Mouse (Mus musculus): Measurements from ENCODE around the gene Ncf1. TPM values are rescaled to one million over a fixed set of nuclear protein-coding genes. Genes with fewer than 3 reads are reported as not detected.

Ncf1 gene
- total RNA-seq, 1 experiment from 2014 or later: 3.9 TPM

DNA sequence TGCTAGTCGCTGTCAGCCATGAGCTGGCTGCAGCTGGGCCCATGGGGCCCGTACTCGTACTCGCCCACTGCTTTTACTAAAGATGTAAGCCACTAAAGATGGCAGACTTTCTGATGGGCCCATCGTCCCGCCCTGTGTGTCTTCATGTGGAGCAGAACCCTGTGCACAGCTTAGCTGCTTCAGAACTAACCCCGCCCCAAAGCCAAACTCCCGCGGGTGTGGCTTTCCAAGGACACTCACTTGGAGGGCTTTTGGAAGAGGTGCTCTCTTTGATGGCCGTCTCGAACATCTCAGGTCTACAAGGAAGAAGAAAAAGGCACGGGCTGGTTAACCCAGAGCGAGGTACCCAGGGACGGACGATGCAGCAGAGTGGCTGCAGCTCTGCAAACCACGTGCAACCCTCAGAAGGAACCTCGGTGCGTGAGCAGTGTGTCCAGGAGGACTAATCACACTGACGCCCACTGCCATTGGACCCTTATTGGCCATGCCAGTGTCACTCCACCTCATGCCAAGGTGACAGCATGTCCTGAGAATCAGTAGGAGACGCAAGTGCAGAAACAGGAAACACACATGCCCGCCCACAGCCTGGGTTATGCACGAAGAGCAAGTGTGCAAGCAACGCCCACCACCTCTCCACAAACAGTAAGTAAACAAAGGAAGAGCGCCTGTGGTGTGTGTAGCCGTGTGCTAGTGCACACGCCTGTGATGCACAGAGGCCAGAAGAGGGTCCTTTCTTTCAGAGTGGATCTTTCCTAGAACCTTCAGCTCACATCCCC is 14.4 kb upstream of the Ncf1 start:
- DNase-seq: no peak

DNA sequence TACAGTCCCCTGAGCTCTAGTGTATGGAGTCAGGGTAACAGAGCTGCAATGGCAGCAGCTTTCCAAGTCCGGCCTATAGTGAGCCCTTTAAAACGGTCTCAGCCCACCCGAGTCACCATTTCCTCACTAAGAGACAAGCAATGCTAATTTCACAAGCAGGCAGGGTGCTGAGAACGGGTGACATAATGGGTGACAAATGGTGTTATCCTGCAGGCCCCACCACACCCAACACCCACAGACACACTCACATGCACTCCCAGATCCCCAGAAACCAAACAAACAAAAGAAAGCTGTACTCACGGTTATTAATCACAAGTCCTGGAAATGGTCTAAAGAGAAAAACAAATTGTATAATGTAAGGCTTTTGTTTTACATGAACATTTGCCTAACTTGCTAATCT is 12.4 kb upstream of the Ncf1 start:
- no peak for DNase-seq

DNA sequence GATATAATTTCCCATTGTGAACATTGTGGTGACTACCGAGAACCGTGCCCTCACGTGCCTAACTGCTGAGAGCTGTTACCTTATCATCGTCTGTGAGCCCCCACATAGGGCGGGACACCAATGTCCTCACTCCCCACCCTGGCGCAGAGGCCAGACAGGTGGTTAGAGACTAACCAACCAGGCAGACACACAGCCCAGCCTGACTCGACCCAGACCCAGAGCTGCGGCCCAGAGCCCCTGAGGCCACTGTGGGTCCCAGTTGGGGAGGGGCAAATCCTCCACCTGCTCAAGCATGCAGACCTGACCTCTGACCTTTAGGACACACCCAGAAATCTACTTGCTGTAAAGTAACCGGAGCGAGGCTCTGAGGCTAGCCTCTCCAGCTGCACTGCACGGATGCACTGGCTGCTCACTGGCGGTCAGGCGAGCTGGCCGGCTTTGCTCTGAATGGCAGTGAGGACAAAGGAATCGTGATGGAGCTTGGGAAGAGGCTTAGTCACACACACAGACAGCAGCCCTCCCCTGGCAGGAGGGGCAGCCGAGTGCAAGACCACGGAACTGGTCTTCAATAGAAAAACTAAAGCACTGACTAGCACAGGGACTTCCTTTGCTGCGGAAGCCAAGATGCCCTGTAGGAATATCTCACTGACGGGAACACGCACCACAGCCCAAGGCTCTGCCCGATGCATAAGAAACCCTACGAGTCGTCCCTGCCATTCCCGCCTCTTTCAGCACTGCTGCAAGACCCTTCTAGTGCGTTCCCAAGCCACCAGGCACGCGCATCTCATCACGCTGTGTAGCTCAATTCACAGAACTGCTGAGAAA is 8.7 kb upstream of the Ncf1 start:
- no peak for DNase-seq

DNA sequence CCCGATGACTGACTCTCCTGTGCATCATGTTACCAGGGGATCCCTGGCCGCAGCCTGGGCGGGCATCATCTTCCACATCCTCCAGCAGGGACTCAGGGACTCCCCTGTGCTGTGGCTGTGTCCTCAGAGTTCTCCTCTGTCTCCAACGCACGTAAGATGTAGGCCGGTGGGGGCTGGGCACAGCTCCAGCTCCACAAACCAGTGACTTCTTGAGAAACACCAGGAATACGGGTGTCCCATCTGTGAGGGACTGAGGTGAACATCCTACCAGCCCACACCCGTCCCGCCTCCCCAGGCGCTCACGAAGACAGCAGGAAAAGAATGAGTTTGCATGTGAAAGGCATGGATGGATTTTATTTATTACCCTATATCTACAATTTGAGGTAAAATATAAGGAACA is 8.1 kb upstream of the Ncf1 start:
- no peak for DNase-seq

DNA sequence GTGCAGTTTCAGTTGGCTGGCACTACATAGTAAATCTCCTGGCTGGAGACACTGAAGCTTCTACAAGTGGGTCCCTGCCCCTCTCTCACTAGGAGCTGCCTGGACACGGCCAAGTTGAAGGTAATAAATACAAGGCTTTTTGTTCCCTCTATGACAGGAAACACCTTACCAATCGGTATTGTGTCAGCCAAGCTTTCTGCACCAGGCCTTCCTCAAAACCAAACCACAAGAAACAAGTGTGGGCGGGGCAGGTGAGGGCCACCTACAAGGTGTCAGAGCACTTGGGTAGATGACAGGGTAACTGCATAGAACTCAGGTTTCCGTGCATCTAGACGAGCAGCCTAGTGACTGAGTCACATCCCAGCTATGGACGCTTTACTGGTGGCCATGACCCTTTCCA is 7.4 kb upstream of the Ncf1 start:
- DNase-seq: no peak

DNA sequence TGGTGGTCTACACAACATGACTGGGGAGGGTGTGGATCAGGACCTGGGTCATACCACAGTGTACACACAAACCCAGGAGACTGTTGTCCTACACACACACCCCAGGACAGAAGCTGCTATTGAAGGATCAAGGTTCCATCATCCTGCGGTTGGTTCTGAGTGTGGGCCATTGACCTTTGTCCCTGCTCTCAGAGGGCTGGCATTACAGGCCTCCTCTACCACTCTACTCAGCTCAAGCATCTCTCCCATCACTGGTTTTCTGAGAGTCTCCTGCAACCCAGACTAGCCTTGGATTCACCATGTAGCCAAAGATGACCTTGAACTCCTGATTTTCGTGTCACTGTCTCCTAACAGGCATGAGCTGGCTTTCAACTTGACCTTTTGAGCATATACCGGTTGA is 6.8 kb upstream of the Ncf1 start:
- no peak for DNase-seq

DNA sequence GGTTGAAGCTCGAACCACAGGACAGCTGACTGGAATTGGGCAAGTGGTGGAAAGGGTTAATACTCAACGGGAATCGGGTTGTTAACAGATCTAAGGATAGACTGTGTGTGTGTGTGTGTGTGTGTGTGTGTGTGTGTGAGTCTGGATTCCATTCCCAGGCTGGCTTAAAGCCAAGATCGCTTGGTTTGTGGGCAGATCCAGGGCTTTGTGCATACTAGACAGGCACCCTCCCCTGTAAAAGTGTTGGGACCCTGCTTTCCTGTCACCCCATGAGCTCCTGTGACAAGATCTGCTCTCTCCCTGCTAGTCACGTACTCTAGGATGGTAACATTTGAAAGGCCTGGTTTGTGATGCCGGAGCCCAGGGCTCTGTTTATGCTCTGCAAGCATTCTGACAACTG is 5.7 kb upstream of the Ncf1 start:
- peak; percentile 37 for DNase-seq

DNA sequence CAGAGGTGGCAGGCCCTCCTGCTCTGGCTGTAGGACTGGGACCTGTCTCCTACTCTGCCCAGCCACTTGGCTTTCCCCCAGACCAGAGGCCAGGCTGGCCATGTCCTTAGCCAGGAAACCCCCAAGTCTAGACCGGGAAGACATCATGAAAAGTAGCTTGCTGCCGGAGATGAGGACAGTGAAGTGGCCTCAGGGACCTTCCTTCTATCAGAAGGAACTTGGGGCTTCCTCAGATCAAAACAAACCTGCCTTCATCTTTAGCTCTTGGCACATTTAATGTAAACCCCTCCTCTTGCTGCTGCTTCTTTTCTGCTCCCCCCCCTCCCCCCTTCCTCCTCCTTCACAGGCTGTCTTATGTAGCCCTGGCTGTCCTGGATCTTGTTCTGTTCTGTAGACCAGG is 4.8 kb upstream of the Ncf1 start:
- no peak for DNase-seq

DNA sequence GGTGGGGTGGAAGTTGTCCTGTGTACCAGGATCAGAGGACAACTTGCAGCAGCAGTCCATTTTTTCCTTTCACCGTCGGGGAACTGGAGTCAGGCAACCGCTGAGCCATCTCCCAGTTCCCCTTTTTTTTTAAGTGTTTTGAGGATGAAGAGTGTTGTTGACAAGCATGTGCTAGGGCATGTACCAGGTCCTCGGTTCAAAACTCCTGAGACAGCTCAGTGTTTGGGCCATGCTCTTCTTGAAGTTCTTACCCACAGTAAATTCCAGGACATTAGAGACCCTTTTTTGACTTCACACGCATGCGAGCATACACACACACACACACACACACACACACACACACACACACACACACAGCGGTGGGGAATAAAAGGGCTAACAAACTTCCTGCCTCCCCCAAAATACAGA is 3.8 kb upstream of the Ncf1 start:
- no peak for DNase-seq

DNA sequence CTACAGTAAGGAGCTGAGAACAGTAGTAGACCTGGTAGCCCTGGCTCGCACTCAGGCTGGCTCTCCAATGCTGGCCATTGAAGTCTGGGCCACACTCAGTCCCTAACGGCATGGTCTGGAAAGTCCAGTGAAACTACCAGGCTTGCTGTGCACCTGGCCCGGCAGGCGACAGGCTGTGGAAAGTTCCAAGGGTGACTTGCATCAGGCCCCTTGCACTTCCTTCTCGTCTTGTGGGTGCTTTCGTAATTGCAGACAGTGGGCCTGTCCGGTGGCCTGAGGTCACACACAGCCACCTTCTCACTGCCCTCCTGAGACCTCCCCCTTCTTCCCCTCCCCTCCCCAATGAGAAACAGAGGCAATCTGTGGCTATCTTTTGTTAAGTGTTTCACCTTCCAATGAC is 3.1 kb upstream of the Ncf1 start:
- DNase-seq: no peak

DNA sequence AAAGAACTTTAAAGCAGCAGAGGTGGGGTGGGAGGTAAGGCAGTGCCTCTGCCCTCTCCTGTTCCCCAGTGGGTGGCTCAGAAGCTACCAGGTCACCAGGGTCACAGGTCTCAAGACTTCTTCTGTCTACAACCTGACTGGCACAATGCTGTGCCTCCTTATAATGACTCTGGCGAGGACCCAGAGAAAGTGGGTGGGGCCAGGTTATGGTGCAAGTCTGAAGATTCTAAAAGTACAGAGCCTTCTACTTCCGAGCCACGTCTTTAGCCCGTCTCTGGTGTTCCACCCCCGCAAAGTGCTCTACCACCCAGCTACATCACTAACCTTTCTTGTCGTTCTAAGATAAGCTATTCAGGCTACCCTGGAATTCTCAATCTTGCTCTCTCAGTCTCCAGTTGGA is 2.7 kb upstream of the Ncf1 start:
- DNase-seq: no peak

DNA sequence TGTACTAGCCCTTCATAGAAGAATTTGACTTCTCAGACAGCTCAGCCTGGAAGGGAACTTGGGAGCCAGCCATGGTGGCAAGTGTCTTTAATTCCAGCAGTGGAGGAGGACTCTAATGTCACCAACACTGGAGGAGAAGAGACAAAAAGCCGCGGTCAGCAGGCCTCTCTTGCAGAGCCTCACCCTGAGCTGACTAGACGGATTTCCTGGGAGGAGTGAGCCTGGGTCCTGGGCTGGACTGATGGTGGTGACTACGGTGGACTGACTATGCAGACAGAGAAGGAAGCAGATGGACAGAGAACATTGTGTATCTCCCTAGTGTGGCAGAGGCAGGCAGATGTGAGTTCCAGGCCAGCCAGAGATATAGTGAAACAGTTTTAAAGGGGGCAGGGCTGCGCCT is 2.0 kb upstream of the Ncf1 start:
- no peak for DNase-seq

DNA sequence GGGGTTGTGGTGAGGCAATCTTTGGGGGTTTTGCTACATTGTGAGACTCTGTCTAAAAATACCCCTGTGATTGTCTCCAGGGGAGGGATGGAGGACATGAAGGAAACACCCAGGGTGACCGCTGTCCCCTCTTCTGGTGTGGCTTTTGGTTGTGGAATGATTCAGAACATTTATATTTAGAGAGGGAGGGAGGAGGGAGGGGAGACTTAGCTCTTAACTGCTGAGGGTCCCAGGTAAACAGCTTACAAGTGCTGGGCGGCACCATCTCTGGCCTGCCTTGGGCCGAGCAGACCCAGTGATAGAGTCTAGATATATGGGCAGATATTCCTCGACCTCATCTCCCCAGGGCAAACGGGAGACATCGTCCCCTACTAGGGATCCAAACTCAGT is 1.2 kb downstream of the Ncf1 start:
- DNase-seq: no peak

DNA sequence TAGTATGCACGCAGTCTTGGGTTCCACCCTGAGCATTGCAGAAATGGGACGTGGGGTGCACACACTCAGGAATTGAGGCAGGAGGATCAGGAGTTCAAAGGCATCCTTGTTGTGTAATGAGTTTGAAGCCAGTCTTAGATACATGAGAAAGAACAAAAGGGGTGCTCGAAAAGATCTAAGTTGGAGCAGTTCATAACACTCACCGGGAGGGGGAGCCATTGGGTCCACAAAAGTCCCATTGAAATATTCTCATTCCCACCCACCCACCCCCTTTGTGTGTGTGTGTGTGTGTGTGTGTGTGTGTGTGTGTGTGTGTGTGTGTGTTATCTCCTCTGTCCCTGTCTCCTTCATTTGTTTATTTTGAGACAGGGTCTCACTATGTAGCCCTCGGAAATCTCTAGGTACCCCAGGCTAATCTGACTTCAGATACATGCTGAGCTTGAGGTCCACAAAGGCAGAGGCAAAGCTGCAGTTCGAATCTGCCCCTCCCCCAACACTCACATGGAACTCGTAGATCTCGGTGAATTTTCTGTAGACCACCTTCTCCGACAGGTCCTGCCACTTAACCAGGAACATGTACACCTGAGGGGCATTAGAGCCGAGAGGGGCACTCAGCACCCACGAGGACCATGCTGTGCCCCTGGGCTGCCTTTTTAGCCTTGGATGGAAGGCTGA is 1.7 kb downstream of the Ncf1 start:
- DNase-seq: no peak

DNA sequence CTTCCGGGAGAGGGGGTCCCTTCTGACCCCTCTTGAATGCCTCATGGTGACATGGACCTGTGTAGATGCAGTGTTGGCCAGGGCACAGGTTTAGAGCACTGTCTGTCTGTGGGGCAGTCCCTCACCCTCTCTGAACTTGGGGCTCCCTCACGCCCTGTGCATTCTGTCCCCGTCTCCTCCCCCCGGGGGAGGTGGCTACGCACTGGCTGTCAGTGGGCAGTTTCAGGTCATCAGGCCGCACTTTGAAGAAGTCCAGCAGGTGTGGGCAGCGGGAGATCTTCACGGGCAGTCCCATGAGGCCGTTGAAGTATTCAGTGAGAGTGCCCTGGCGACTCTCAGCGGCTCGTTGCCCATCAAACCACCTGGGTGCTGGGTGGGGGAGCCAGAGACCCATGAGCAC is 2.5 kb downstream of the Ncf1 start:
- no peak for DNase-seq

DNA sequence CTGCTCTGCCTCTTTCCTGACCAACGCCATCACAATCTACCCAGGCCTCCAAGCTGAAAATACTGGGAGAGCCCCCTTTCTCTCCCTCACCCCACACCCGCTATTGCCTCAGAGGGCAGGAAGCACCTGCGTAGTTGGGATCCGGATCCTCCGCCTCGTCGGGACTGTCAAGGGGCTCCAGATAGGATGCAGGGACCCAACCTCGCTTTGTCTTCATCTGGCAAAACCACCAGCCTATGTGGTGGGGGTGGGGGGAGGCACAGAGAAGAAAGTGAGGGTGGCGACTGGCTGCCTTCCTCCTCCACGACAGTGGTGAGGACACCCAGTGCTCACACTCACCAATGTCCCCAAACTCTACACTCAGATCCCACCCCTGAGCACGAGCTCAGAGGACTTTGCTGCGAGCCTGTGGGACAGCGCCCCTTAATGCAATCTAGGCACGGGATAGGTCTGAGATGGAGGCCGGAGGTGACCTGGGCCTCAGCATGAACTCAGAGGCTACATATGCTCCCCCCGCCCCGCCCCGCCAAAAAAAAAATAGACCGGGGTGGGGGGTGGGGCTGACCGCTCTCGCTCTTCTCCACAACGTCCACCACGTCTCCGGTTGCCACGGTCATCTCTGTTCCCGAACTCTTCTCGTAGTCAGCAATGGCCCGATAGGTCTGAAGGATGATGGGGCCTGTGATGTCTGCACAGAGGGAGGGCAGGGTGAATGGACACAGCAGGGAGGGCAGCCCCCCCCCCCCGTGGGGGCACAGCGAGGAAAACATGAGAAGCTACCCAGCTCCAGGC is 4.1 kb downstream of the Ncf1 start:
- no peak for DNase-seq

DNA sequence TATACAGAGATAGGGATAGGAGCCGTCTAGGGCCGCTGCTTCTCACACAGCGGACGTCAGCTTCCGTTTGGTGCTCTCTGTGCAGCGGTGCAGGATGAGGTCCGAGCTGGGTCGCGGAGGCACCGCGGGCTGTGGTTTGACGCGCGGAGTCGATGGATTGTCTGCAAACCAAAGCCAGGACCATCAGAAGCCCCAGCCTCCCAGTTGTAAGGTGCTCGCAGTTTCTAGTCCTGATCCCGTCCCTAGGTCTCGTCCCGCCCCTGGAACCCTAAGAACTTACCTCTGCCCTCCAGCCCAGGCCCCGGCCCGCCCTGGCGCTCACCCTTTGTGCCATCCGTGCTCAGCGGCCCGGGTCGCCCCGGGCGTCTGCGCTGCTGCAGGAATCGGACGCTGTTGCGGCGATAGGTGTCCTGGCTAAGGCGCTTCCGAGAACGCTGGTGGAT is 7.7 kb downstream of the Ncf1 start:
- no peak for DNase-seq

DNA sequence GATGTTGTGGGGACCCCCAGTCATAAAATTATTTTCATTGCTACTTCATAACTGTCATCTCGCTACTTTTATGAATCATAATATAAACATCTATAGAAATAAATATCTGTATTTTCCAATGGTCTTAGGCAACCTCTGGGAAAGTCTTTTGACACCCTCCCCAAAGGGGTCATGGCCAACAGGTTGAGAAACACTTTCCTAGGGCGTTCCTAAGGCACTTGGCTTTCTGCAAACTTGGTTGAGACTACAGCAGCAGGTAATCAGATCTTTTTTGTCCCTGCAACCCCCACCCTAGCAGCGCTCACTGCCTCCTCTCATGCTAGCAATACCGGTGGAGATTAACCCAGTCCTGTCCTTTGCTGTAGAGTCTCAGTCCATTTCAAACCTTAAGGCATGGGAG is 8.1 kb downstream of the Ncf1 start:
- DNase-seq: no peak

DNA sequence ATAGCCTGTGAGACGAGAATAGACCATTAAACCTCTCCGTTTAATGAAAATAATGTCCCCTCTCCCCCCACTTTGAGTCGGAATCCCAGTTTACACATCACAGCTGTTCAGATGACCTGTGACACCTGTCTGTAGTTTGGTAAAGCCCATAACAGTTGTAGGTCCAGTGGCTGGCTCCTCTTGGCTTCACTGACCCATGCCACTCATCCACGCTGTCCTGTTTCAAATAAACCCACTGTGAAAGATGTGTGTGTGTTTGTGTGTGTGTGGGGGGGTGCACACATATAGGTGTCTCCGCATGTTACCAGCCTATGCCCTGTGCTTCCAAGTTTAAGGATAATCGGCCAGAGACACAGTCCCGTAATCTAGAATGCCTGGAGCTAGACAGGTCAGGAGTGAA is 11.5 kb downstream of the Ncf1 start:
- DNase-seq: no peak

DNA sequence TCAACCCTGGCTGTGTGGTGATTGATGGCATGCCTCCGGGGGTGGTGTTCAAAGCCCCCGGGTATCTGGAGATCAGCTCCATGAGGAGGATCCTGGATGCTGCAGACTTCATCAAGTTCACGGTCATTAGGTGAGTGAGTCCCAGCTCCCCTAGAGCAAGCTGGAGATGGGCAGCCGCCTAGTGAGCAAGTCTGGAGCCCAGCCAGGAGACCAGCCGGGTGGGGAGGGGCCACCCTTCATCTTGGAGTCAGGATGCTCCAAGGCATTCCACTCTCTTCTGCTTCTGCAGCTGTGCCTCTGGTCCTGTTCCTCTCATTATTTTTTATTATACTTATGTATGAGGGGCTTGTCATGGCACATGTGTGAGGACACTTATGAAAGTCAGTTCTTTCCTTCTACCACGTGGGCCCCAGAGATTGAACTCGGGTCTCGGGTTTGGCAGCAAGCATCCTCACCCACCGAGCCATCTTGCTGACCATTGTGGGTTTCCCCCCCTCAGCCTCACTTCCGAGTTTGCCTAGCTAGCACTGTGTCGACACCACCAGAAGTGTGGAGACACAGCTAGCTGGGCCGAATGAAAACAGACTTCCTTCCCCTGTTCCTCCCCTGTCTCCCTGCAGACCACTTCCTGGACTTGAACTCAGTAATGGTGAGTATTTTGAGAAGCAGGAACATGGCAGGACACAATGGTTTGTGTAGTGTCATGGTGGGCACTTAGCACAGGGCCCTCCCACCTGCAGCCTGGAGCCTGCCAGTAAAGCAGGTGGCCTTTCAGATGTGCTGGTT is 15.2 kb downstream of the Ncf1 start:
- no peak for DNase-seq

DNA sequence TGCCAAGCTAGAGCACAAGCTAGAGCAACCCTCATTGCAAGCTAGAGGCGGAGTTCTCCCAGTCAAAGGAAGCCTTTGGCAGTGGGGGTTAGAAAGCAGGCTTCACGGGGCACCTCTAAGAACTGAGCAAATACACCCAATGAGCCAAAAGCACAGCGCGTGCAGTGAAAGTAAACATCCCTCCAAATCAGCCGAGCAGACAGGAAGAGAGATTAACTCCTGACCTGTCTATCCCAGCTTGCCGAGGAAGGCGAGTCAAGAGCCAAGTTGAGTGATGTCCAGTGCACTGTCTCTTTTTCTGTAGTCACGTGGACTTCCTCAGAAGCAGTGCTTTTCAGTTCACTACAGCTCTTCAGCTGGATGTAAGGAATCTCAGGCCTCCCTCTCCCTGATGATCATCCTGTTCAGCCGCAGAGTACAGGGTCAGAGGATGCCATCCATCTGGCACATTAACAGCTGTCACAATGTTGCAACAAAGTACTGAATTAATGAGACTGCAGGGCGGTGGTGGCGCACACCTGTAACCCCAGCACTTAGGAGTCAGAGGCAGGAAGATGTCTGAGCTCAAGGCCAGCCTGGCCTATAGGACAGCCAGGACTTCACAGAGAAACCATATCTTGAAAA is 19.4 kb downstream of the Ncf1 start:
- no peak for DNase-seq
